Mouse (Mus musculus): ENCODE data around the gene Ddx24. TPM values are rescaled to one million over a fixed set of nuclear protein-coding genes. Genes with fewer than 3 reads are reported as not detected.

The Ddx24 gene
- polyA plus RNA-seq, 1 experiment from 2014 or later: 114 TPM

- Histone ChIP-seq H3K9ac (replicated peaks; ENCODE audit: low read length) (peak overlapping the region; percentile 44; the same call in 1 of the 2 replicates), H3K27me3 (ENCODE audit: control insufficient read depth, insufficient read depth, low read length) (no peaks in the 10 kb centered on the region), H3K27ac (replicated peaks; ENCODE audit: low read depth, low read length) (no peak overlapping the region), H3K4me2 (ENCODE audit: low read depth, low read length) (peak overlapping the region; percentile 7; the same call in 1 of the 2 replicates), H3K4me1 (ENCODE audit: control insufficient read depth, insufficient read depth, low read length) (no peaks in the 10 kb centered on the region), H3K9me3 (replicated peaks; ENCODE audit: control insufficient read depth, low read length) (no peaks in the 10 kb centered on the region), H3K36me3 (replicated peaks; ENCODE audit: control insufficient read depth, insufficient read depth, low read depth, low read length) (no peaks in the 10 kb centered on the region), H3K4me3 (ENCODE audit: low read depth, low read length) (no peak overlapping the region)
- ATAC-seq (replicated peaks; ENCODE audit: insufficient number of reproducible peaks, low FRiP score, low TSS enrichment, low read depth) (peak; percentile 45), DNase-seq (ENCODE audit: low spot score) (peak; percentile 88)
- 17% methylated on average over 18 of the region's 18 CpGs for WGBS
Observed at GRCm38 (mm10) chr12:103367620-103368325, 57.9 kb downstream of the Ddx24 start.

- H3K9me3 ChIP-seq (replicated peaks; ENCODE audit: control insufficient read depth, low read length): no peaks in the 10 kb centered on the region
- H3K36me3 ChIP-seq (replicated peaks; ENCODE audit: control insufficient read depth, insufficient read depth, low read depth, low read length): no peaks in the 10 kb centered on the region
- DNase-seq (ENCODE audit: low spot score) (no peak), ATAC-seq (replicated peaks; ENCODE audit: insufficient number of reproducible peaks, low FRiP score, low TSS enrichment, low read depth) (no peak)
- no peak overlapping the region for H3K4me2 ChIP-seq (ENCODE audit: low read depth, low read length)
- H3K27me3 ChIP-seq (ENCODE audit: control insufficient read depth, insufficient read depth, low read length): no peaks in the 10 kb centered on the region
- no peaks in the 10 kb centered on the region for H3K4me1 ChIP-seq (ENCODE audit: control insufficient read depth, insufficient read depth, low read length)
- H3K4me3 ChIP-seq (ENCODE audit: low read depth, low read length): no peak overlapping the region
- H3K27ac ChIP-seq (replicated peaks; ENCODE audit: low read depth, low read length): no peak overlapping the region
- no peak overlapping the region for H3K9ac ChIP-seq (replicated peaks; ENCODE audit: low read length)
- WGBS: 77% methylated on average over 2 of the region's 2 CpGs
Observed at GRCm38 (mm10) chr12:103367171-103367570, 58.5 kb downstream of the Ddx24 start.

GRCm38 (mm10) chr12:103362336-103362735 lies 63.3 kb downstream of the Ddx24 start:
- H3K9me3 ChIP-seq (replicated peaks; ENCODE audit: control insufficient read depth, low read length): no peaks in the 10 kb centered on the region
- no peak overlapping the region for H3K4me3 ChIP-seq (ENCODE audit: low read depth, low read length)
- no peaks in the 10 kb centered on the region for H3K4me1 ChIP-seq (ENCODE audit: control insufficient read depth, insufficient read depth, low read length)
- no peak overlapping the region for H3K9ac ChIP-seq (replicated peaks; ENCODE audit: low read length)
- ATAC-seq (replicated peaks; ENCODE audit: insufficient number of reproducible peaks, low FRiP score, low TSS enrichment, low read depth) (no peak), DNase-seq (ENCODE audit: low spot score) (no peak)
- no peak overlapping the region for H3K27ac ChIP-seq (replicated peaks; ENCODE audit: low read depth, low read length)
- H3K36me3 ChIP-seq (replicated peaks; ENCODE audit: control insufficient read depth, insufficient read depth, low read depth, low read length): no peaks in the 10 kb centered on the region
- H3K4me2 ChIP-seq (ENCODE audit: low read depth, low read length): no peak overlapping the region
- 72% methylated on average over 3 of the region's 3 CpGs for WGBS
- H3K27me3 ChIP-seq (ENCODE audit: control insufficient read depth, insufficient read depth, low read length): no peaks in the 10 kb centered on the region

- Histone ChIP-seq H3K36me3 (replicated peaks; ENCODE audit: control insufficient read depth, insufficient read depth, low read depth, low read length) (no peaks in the 10 kb centered on the region), H3K9me3 (replicated peaks; ENCODE audit: control insufficient read depth, low read length) (no peaks in the 10 kb centered on the region), H3K9ac (replicated peaks; ENCODE audit: low read length) (no peak overlapping the region), H3K4me2 (ENCODE audit: low read depth, low read length) (no peak overlapping the region), H3K27me3 (ENCODE audit: control insufficient read depth, insufficient read depth, low read length) (no peaks in the 10 kb centered on the region), H3K4me1 (ENCODE audit: control insufficient read depth, insufficient read depth, low read length) (no peaks in the 10 kb centered on the region), H3K4me3 (ENCODE audit: low read depth, low read length) (no peak overlapping the region), H3K27ac (replicated peaks; ENCODE audit: low read depth, low read length) (no peak overlapping the region)
- ATAC-seq (replicated peaks; ENCODE audit: insufficient number of reproducible peaks, low FRiP score, low TSS enrichment, low read depth) (no peak), DNase-seq (ENCODE audit: low spot score) (no peak)
- 83% methylated on average over 17 of the region's 17 CpGs for WGBS
Observed at GRCm38 (mm10) chr12:103361539-103362307, 63.9 kb downstream of the Ddx24 start.

GRCm38 (mm10) chr12:103360812-103361211 lies 64.8 kb downstream of the Ddx24 start:
- no peak overlapping the region for H3K9ac ChIP-seq (replicated peaks; ENCODE audit: low read length)
- no peaks in the 10 kb centered on the region for H3K36me3 ChIP-seq (replicated peaks; ENCODE audit: control insufficient read depth, insufficient read depth, low read depth, low read length)
- H3K9me3 ChIP-seq (replicated peaks; ENCODE audit: control insufficient read depth, low read length): no peaks in the 10 kb centered on the region
- H3K27me3 ChIP-seq (ENCODE audit: control insufficient read depth, insufficient read depth, low read length): no peaks in the 10 kb centered on the region
- no peaks in the 10 kb centered on the region for H3K4me1 ChIP-seq (ENCODE audit: control insufficient read depth, insufficient read depth, low read length)
- no peak overlapping the region for H3K27ac ChIP-seq (replicated peaks; ENCODE audit: low read depth, low read length)
- WGBS: 87% methylated on average over 8 of the region's 8 CpGs
- no peak overlapping the region for H3K4me3 ChIP-seq (ENCODE audit: low read depth, low read length)
- H3K4me2 ChIP-seq (ENCODE audit: low read depth, low read length): no peak overlapping the region
- ATAC-seq (replicated peaks; ENCODE audit: insufficient number of reproducible peaks, low FRiP score, low TSS enrichment, low read depth) (no peak), DNase-seq (ENCODE audit: low spot score) (no peak)

- no peak overlapping the region for H3K9ac ChIP-seq (replicated peaks; ENCODE audit: low read length)
- no peaks in the 10 kb centered on the region for H3K27me3 ChIP-seq (ENCODE audit: control insufficient read depth, insufficient read depth, low read length)
- H3K4me3 ChIP-seq (ENCODE audit: low read depth, low read length): no peak overlapping the region
- H3K27ac ChIP-seq (replicated peaks; ENCODE audit: low read depth, low read length): no peak overlapping the region
- H3K4me1 ChIP-seq (ENCODE audit: control insufficient read depth, insufficient read depth, low read length): no peaks in the 10 kb centered on the region
- DNase-seq (ENCODE audit: low spot score) (no peak), ATAC-seq (replicated peaks; ENCODE audit: insufficient number of reproducible peaks, low FRiP score, low TSS enrichment, low read depth) (peak; percentile 44; the same call in 1 of the 2 replicates)
- H3K36me3 ChIP-seq (replicated peaks; ENCODE audit: control insufficient read depth, insufficient read depth, low read depth, low read length): no peaks in the 10 kb centered on the region
- WGBS: 46% methylated on average over 4 of the region's 4 CpGs
- no peak overlapping the region for H3K4me2 ChIP-seq (ENCODE audit: low read depth, low read length)
- H3K9me3 ChIP-seq (replicated peaks; ENCODE audit: control insufficient read depth, low read length): no peaks in the 10 kb centered on the region
Observed at GRCm38 (mm10) chr12:103358951-103359801, 66.5 kb downstream of the Ddx24 start.

GRCm38 (mm10) chr12:103358216-103358615 lies 67.4 kb downstream of the Ddx24 start:
- H3K27ac ChIP-seq (replicated peaks; ENCODE audit: low read depth, low read length): no peak overlapping the region
- 68% methylated on average over 8 of the region's 8 CpGs for WGBS
- H3K9me3 ChIP-seq (replicated peaks; ENCODE audit: control insufficient read depth, low read length): no peaks in the 10 kb centered on the region
- DNase-seq (ENCODE audit: low spot score) (no peak), ATAC-seq (replicated peaks; ENCODE audit: insufficient number of reproducible peaks, low FRiP score, low TSS enrichment, low read depth) (no peak)
- no peaks in the 10 kb centered on the region for H3K27me3 ChIP-seq (ENCODE audit: control insufficient read depth, insufficient read depth, low read length)
- H3K4me3 ChIP-seq (ENCODE audit: low read depth, low read length): no peak overlapping the region
- H3K36me3 ChIP-seq (replicated peaks; ENCODE audit: control insufficient read depth, insufficient read depth, low read depth, low read length): no peaks in the 10 kb centered on the region
- no peak overlapping the region for H3K9ac ChIP-seq (replicated peaks; ENCODE audit: low read length)
- H3K4me2 ChIP-seq (ENCODE audit: low read depth, low read length): no peak overlapping the region
- H3K4me1 ChIP-seq (ENCODE audit: control insufficient read depth, insufficient read depth, low read length): no peaks in the 10 kb centered on the region
